Mouse (Mus musculus): ENCODE measurements around the gene Jtb.

GRCm38 (mm10) chr3:90273855-90274254 lies 42.5 kb downstream of the Jtb start:
- TF ChIP-seq POLR2A (IDR thresholded peaks at IDR 0.05; ENCODE audit: low read depth, low read length) (no peak), CTCF (IDR thresholded peaks at IDR 0.05; ENCODE audit: extremely low read depth, insufficient read length, insufficient replicate concordance, low read depth, low read length) (no peak)

Measured in small intestine, adult 2 months (tissue).